Mouse (Mus musculus): ENCODE data around the gene Trp63. TPM values are rescaled to one million over a fixed set of nuclear protein-coding genes. Genes with fewer than 3 reads are reported as not detected.

Trp63 gene
- 1.8 TPM for polyA plus RNA-seq (2014; fragmentation: Illumina TruSeq; extraction: RNeasy Lipid Tissue Mini Kit (QIAGEN cat#74804); ENCODE audit: low read depth, low replicate concordance)

DNA sequence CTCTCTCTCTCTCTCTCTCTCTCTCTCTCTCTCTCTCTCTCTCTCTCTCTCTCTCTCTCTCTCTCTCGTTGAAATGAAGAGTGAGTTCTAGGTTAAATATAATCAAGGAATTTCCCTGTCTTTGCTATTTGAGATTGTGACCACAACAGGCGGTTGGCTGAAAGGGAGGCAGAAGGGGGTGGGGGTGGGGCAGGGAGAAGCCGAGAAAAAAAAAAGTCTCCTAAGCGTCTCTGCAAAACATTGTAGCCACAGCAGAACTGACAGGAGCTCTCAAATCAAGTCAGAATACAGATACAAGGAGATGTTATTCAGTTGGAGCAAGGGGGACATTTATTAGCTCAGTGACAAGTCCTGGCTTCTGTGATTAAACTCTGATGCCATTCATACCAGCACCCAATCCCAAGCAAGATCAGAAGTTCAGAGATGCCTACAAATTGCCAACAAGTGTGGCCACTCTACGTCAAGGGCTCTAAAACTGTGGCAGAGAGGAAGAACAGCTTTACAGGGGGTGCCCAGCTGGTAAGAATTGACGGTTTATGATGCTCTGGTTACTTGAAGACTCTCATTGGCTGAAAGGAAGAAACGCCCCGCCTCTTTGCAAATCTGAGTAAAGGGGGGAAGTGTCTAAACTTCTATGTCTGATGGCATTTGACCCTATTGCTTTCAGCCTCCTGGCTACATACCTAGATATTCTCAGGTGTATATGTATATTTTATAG, at the start of gene Trp63:
Gene Trp63 (plus strand): TSS at position 233 of the 718 bp plus-strand sequence.

